Mouse (Mus musculus): ENCODE results near the gene St6galnac6. TPM values are rescaled to one million over a fixed set of nuclear protein-coding genes. Genes with fewer than 3 reads are reported as not detected.

Gene St6galnac6
- polyA plus RNA-seq, 1 experiment from 2014 or later, result 12.2 TPM

- H3K27me3 ChIP-seq (ENCODE audit: control insufficient read depth, insufficient read depth, low read length), result no peaks in the 10 kb centered on the region
- no peak overlapping the region for H3K4me2 ChIP-seq (ENCODE audit: low read length)
- no peak overlapping the region for H3K27ac ChIP-seq (replicated peaks in 1 of 2; ENCODE audit: control insufficient read depth in 1 of 2, insufficient read depth in 1 of 2, low read depth in 2 of 2, low read length in 2 of 2)
- ATAC-seq (ENCODE audit: insufficient number of reproducible peaks, insufficient read depth, low FRiP score, low read depth), result no peak
- 77% methylated on average over 5 of the region's 5 CpGs for WGBS
- H3K36me3 ChIP-seq (ENCODE audit: control insufficient read depth, insufficient read depth, low read length), result peaks cover 65% of the 10 kb centered on the region
- no peaks in the 10 kb centered on the region for H3K9me3 ChIP-seq (ENCODE audit: control insufficient read depth, low read length)
- no peak overlapping the region for H3K9ac ChIP-seq (ENCODE audit: low read length)
- no peak overlapping the region for H3K4me3 ChIP-seq (ENCODE audit: control insufficient read depth in 1 of 2, insufficient read depth in 1 of 2, low read depth in 1 of 2, low read length in 2 of 2)
- H3K4me1 ChIP-seq (ENCODE audit: control insufficient read depth in 2 of 2, insufficient read depth in 2 of 2, low read length in 2 of 2), result peaks cover 0 to 14% of the 10 kb centered on the region in 2 experiments; a peak in 2 of 4 replicates
Observed at GRCm38 (mm10) chr2:32597699-32598098, 1.8 kb upstream of the St6galnac6 start.

GRCm38 (mm10) chr2:32598506-32598905 is 1.0 kb upstream of the St6galnac6 start:
- no peak overlapping the region for H3K4me2 ChIP-seq (ENCODE audit: low read length)
- peaks cover 57% of the 10 kb centered on the region for H3K36me3 ChIP-seq (ENCODE audit: control insufficient read depth, insufficient read depth, low read length)
- no peak overlapping the region for H3K4me3 ChIP-seq (ENCODE audit: control insufficient read depth in 1 of 2, insufficient read depth in 1 of 2, low read depth in 1 of 2, low read length in 2 of 2)
- no peak for ATAC-seq (ENCODE audit: insufficient number of reproducible peaks, insufficient read depth, low FRiP score, low read depth)
- no peak overlapping the region for H3K27ac ChIP-seq (replicated peaks in 1 of 2; ENCODE audit: control insufficient read depth in 1 of 2, insufficient read depth in 1 of 2, low read depth in 2 of 2, low read length in 2 of 2)
- H3K4me1 ChIP-seq (ENCODE audit: control insufficient read depth in 2 of 2, insufficient read depth in 2 of 2, low read length in 2 of 2), result peaks cover 0 to 14% of the 10 kb centered on the region in 2 experiments; a peak in 2 of 4 replicates
- no peak overlapping the region for H3K9ac ChIP-seq (ENCODE audit: low read length)
- no peaks in the 10 kb centered on the region for H3K9me3 ChIP-seq (ENCODE audit: control insufficient read depth, low read length)
- WGBS, result 77% methylated on average over 8 of the region's 8 CpGs
- no peaks in the 10 kb centered on the region for H3K27me3 ChIP-seq (ENCODE audit: control insufficient read depth, insufficient read depth, low read length)

DNA sequence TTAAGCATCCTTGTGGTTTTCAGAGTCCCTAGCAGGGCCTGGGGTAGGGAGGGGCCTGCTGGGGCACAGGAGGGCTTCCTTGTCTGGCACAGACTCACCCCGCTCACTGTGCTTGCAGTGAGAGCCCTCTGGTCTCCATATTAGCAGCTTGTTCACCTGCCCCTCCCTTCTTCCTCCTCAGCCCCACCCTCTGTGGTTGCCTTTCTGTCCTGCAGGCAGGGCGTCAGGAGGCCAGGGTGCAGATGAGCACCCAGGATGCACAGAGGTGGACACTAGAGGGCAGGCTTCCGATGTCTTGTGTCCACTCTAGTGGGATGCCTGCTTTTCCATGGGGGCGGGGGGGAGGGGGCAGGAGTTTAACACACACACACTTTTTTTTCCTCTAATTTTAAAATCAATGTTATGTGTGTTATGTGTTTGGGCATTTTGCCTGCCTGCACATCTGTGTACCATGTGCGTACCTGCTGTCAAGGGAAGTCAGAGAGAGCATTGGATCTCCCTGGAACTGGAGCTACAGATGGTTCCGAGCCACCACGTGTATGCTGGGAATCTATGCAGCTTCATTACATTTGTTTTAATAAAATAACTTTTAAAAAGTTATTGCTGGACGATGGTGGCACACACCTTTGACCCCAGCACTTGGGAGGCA is 2.0 kb downstream of the St6galnac6 start:
- no peak for ATAC-seq (ENCODE audit: insufficient number of reproducible peaks, insufficient read depth, low FRiP score, low read depth)
- Histone ChIP-seq H3K4me1 (ENCODE audit: control insufficient read depth in 2 of 2, insufficient read depth in 2 of 2, low read length in 2 of 2) (peaks cover 0 to 14% of the 10 kb centered on the region in 2 experiments; a peak in 2 of 4 replicates), H3K27ac (replicated peaks in 1 of 2; ENCODE audit: control insufficient read depth in 1 of 2, insufficient read depth in 1 of 2, low read depth in 2 of 2, low read length in 2 of 2) (no peak overlapping the region), H3K9me3 (ENCODE audit: control insufficient read depth, low read length) (no peaks in the 10 kb centered on the region), H3K36me3 (ENCODE audit: control insufficient read depth, insufficient read depth, low read length) (peaks cover 26% of the 10 kb centered on the region), H3K27me3 (ENCODE audit: control insufficient read depth, insufficient read depth, low read length) (no peaks in the 10 kb centered on the region), H3K9ac (ENCODE audit: low read length) (no peak overlapping the region), H3K4me2 (ENCODE audit: low read length) (no peak overlapping the region), H3K4me3 (ENCODE audit: control insufficient read depth in 1 of 2, insufficient read depth in 1 of 2, low read depth in 1 of 2, low read length in 2 of 2) (no peak overlapping the region)
- WGBS, result 36% methylated on average over 8 of the region's 8 CpGs

GRCm38 (mm10) chr2:32602600-32603054 is 3.1 kb downstream of the St6galnac6 start:
- Histone ChIP-seq H3K27me3 (ENCODE audit: control insufficient read depth, insufficient read depth, low read length) (no peaks in the 10 kb centered on the region), H3K9ac (ENCODE audit: low read length) (peak overlapping the region; percentile 16), H3K4me3 (ENCODE audit: control insufficient read depth in 1 of 2, insufficient read depth in 1 of 2, low read depth in 1 of 2, low read length in 2 of 2) (peak overlapping the region; percentile 15 to 44), H3K9me3 (ENCODE audit: control insufficient read depth, low read length) (no peaks in the 10 kb centered on the region), H3K4me1 (ENCODE audit: control insufficient read depth in 2 of 2, insufficient read depth in 2 of 2, low read length in 2 of 2) (peaks cover 2 to 18% of the 10 kb centered on the region in 2 experiments; a peak in 2 of 4 replicates), H3K36me3 (ENCODE audit: control insufficient read depth, insufficient read depth, low read length) (peaks cover 16% of the 10 kb centered on the region), H3K27ac (replicated peaks in 1 of 2; ENCODE audit: control insufficient read depth in 1 of 2, insufficient read depth in 1 of 2, low read depth in 2 of 2, low read length in 2 of 2) (peak overlapping the region; percentile 46 to 61), H3K4me2 (ENCODE audit: low read length) (peak overlapping the region; percentile 56)
- no peak for ATAC-seq (ENCODE audit: insufficient number of reproducible peaks, insufficient read depth, low FRiP score, low read depth)
- 1% methylated on average over 11 of the region's 11 CpGs for WGBS

DNA sequence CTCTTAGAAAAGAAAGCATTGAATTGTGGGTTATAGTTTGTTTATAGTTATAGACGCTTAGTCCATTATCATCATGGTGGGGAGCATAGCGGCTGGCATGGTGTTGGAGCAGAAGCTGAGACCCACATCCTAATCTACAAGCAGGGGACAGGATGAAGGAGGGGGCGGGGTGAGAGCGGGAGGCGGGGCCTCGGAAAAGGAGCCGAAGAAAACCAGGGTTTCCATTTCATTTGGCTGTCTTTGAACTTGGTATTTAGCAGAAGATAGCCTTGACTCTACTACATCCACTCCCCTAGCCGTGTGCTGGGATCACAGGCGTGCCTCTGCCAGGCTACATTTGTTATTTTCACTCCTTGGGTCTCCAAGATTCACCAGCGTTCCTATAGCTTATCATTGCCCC is 5.1 kb downstream of the St6galnac6 start:
- no peak for ATAC-seq (ENCODE audit: insufficient number of reproducible peaks, insufficient read depth, low FRiP score, low read depth)
- Histone ChIP-seq H3K27me3 (ENCODE audit: control insufficient read depth, insufficient read depth, low read length) (no peaks in the 10 kb centered on the region), H3K4me3 (ENCODE audit: control insufficient read depth in 1 of 2, insufficient read depth in 1 of 2, low read depth in 1 of 2, low read length in 2 of 2) (no peak overlapping the region), H3K9ac (ENCODE audit: low read length) (no peak overlapping the region), H3K27ac (replicated peaks in 1 of 2; ENCODE audit: control insufficient read depth in 1 of 2, insufficient read depth in 1 of 2, low read depth in 2 of 2, low read length in 2 of 2) (no peak overlapping the region), H3K9me3 (ENCODE audit: control insufficient read depth, low read length) (no peaks in the 10 kb centered on the region), H3K4me1 (ENCODE audit: control insufficient read depth in 2 of 2, insufficient read depth in 2 of 2, low read length in 2 of 2) (peaks cover 17 to 37% of the 10 kb centered on the region in 2 experiments), H3K36me3 (ENCODE audit: control insufficient read depth, insufficient read depth, low read length) (0 out of 2 replicates have a peak, but pooled peaks cover 2% of the 10 kb centered on the region), H3K4me2 (ENCODE audit: low read length) (no peak overlapping the region)
- WGBS, result 28% methylated on average over 10 of the region's 10 CpGs

DNA sequence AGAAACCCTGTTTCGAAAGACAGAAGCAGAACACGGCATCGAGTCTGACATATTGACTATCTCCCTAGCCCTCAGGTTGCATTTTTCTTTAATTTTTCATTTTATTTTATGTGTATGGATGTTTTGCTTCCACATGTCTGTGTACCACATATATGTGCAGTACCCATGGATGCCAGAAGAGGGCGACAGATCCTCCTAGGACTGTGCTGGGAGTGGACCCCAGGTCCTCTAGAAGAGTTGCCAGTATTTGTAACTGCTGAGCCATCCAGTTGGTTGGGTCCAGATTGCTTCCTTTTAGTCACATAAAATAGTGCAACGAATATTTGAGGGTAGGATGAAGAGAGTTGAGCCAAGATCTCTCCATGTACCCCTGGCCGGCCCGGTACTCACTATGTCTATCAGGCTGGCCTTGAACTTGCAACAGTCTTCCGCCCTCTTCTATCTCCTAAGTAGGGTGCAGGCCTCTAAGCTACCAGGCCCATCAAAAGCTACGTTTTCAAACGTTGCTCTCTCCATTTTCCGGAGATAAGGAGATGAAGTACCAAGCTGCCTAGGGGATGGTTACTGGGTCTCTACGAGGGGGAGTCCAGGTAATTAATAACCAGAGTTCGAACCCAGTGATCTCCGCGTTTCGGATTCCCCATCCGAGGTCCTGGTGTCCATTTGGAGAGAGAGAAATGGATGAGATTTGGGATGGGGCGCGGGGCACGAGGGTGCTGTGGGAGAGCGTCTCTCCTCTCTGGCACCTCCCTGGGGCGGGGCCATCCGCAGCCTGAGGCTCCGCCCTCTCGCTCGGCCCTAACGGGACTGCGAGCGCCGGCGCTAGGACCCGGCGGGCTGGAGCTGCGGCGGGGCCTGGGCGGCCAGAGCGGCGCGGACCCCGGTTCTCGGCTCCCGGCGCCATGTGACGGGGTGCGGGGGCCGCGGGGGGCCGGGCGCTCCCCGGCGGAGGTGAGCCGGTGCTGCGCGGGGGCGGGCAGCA is 6.9 kb downstream of the St6galnac6 start:
- Histone ChIP-seq H3K4me3 (ENCODE audit: control insufficient read depth in 1 of 2, insufficient read depth in 1 of 2, low read depth in 1 of 2, low read length in 2 of 2) (peak overlapping the region; percentile 74 to 80), H3K27me3 (ENCODE audit: control insufficient read depth, insufficient read depth, low read length) (no peaks in the 10 kb centered on the region), H3K36me3 (ENCODE audit: control insufficient read depth, insufficient read depth, low read length) (no peaks in the 10 kb centered on the region), H3K4me1 (ENCODE audit: control insufficient read depth in 2 of 2, insufficient read depth in 2 of 2, low read length in 2 of 2) (peaks cover 25 to 49% of the 10 kb centered on the region in 2 experiments), H3K9me3 (ENCODE audit: control insufficient read depth, low read length) (no peaks in the 10 kb centered on the region), H3K4me2 (ENCODE audit: low read length) (peak overlapping the region; percentile 80), H3K27ac (replicated peaks in 1 of 2; ENCODE audit: control insufficient read depth in 1 of 2, insufficient read depth in 1 of 2, low read depth in 2 of 2, low read length in 2 of 2) (peak overlapping the region in 1 of 2 experiments; percentile 91; a peak in 2 of 4 replicates), H3K9ac (ENCODE audit: low read length) (peak overlapping the region; percentile 86)
- ATAC-seq (ENCODE audit: insufficient number of reproducible peaks, insufficient read depth, low FRiP score, low read depth), result peak; percentile 44
- WGBS, result 11% methylated on average over 48 of the region's 55 CpGs

- 3% methylated on average over 34 of the region's 34 CpGs for WGBS
- H3K9ac ChIP-seq (ENCODE audit: low read length), result peak overlapping the region; percentile 86
- no peaks in the 10 kb centered on the region for H3K9me3 ChIP-seq (ENCODE audit: control insufficient read depth, low read length)
- peak overlapping the region; percentile 25 to 91; a peak in 3 of 4 replicates for H3K27ac ChIP-seq (replicated peaks in 1 of 2; ENCODE audit: control insufficient read depth in 1 of 2, insufficient read depth in 1 of 2, low read depth in 2 of 2, low read length in 2 of 2)
- peak overlapping the region; percentile 80 for H3K4me2 ChIP-seq (ENCODE audit: low read length)
- no peaks in the 10 kb centered on the region for H3K27me3 ChIP-seq (ENCODE audit: control insufficient read depth, insufficient read depth, low read length)
- peaks cover 4% of the 10 kb centered on the region for H3K36me3 ChIP-seq (ENCODE audit: control insufficient read depth, insufficient read depth, low read length)
- peak overlapping the region; percentile 74 to 80 for H3K4me3 ChIP-seq (ENCODE audit: control insufficient read depth in 1 of 2, insufficient read depth in 1 of 2, low read depth in 1 of 2, low read length in 2 of 2)
- peaks cover 25 to 41% of the 10 kb centered on the region in 2 experiments for H3K4me1 ChIP-seq (ENCODE audit: control insufficient read depth in 2 of 2, insufficient read depth in 2 of 2, low read length in 2 of 2)
- ATAC-seq (ENCODE audit: insufficient number of reproducible peaks, insufficient read depth, low FRiP score, low read depth), result no peak
Observed at GRCm38 (mm10) chr2:32607262-32607947, 7.9 kb downstream of the St6galnac6 start.
